Mouse (Mus musculus): ENCODE results near the gene Rdh9.
A peak's percentile ranks its signal among the peaks of the same experiment; 100 is the strongest.
"Not testable (repeated sequence)": the region's sequence is repeated elsewhere in the genome, so short reads cannot be mapped to it uniquely, and the experiment has no call there.

Gene Rdh9

GRCm38 (mm10) chr10:127759181-127760110, 16.7 kb upstream of the Rdh9 start, which contains the start of the genes Rdh1 and Rdh16f1:
Gene Rdh1 (plus strand): TSS chr10:127759721.
Gene Rdh16f1 (plus strand): TSS chr10:127759787.
- no peak for DNase-seq (ENCODE audit: low spot score)

GRCm38 (mm10) chr10:127762926-127763325, 13.3 kb upstream of the Rdh9 start:
- not testable (repeated sequence) for DNase-seq (ENCODE audit: low spot score)

GRCm38 (mm10) chr10:127763914-127764680, 12.1 kb upstream of the Rdh9 start:
- no peak for DNase-seq (ENCODE audit: low spot score)

- DNase-seq (ENCODE audit: low spot score), result no peak
Observed at GRCm38 (mm10) chr10:127766564-127766963, 9.6 kb upstream of the Rdh9 start.

GRCm38 (mm10) chr10:127782321-127782720, 6.1 kb downstream of the Rdh9 start:
- not testable (repeated sequence) for DNase-seq (ENCODE audit: low spot score)

GRCm38 (mm10) chr10:127785411-127785810, 9.2 kb downstream of the Rdh9 start:
- not testable (repeated sequence) for DNase-seq (ENCODE audit: low spot score)

- DNase-seq (ENCODE audit: low spot score), result no peak
Observed at GRCm38 (mm10) chr10:127799295-127799694, 23.1 kb downstream of the Rdh9 start.

GRCm38 (mm10) chr10:127800891-127801290, 24.7 kb downstream of the Rdh9 start, which contains the start of gene Rdh16:
Gene Rdh16 (plus strand): TSS chr10:127801152.
- DNase-seq (ENCODE audit: low spot score), result no peak

- no peak for DNase-seq (ENCODE audit: low spot score)
Observed at GRCm38 (mm10) chr10:127801612-127802011, 25.4 kb downstream of the Rdh9 start.

- DNase-seq (ENCODE audit: low spot score), result no peak
Observed at GRCm38 (mm10) chr10:127802236-127802635, 26.1 kb downstream of the Rdh9 start.

- no peak for DNase-seq (ENCODE audit: low spot score)
Observed at GRCm38 (mm10) chr10:127804416-127804815, 28.2 kb downstream of the Rdh9 start.

GRCm38 (mm10) chr10:127815888-127816287, 39.7 kb downstream of the Rdh9 start:
- no peak for DNase-seq (ENCODE audit: low spot score)

GRCm38 (mm10) chr10:127817268-127817910, 41.2 kb downstream of the Rdh9 start:
- not testable (repeated sequence) for DNase-seq (ENCODE audit: low spot score)

GRCm38 (mm10) chr10:127821806-127822205, 45.6 kb downstream of the Rdh9 start:
- not testable (repeated sequence) for DNase-seq (ENCODE audit: low spot score)

GRCm38 (mm10) chr10:127825386-127825785, 49.2 kb downstream of the Rdh9 start:
- DNase-seq (ENCODE audit: low spot score), result no peak

GRCm38 (mm10) chr10:127829121-127829520, 52.9 kb downstream of the Rdh9 start:
- DNase-seq (ENCODE audit: low spot score), result no peak

- not testable (repeated sequence) for DNase-seq (ENCODE audit: low spot score)
Observed at GRCm38 (mm10) chr10:127834186-127834585, 58.0 kb downstream of the Rdh9 start.

GRCm38 (mm10) chr10:127835292-127835691, 59.1 kb downstream of the Rdh9 start:
- no peak for DNase-seq (ENCODE audit: low spot score)

GRCm38 (mm10) chr10:127837793-127838192, 61.6 kb downstream of the Rdh9 start:
- DNase-seq (ENCODE audit: low spot score), result peak; percentile 1

GRCm38 (mm10) chr10:127838539-127838938, 62.4 kb downstream of the Rdh9 start:
- no peak for DNase-seq (ENCODE audit: low spot score)

GRCm38 (mm10) chr10:127840776-127841175, 64.6 kb downstream of the Rdh9 start:
- DNase-seq (ENCODE audit: low spot score), result no peak

Data from lung, postnatal 25 days (tissue).